Mouse (Mus musculus) liver, embryonic 14.5 days (tissue): ENCODE measurements around the gene Ret. TPM values are rescaled to one million over a fixed set of nuclear protein-coding genes. Genes with fewer than 3 reads are reported as not detected.

ENCODE experiments used
- ATAC-seq: fragments of 200-750 bp; cut with Nextera tagmentation; 2 replicates; pipeline ENCODE4 v1.8.0; 2017; ENCODE audit warnings: moderate number of reproducible peaks, mild to moderate bottlenecking, moderate library complexity; ENCODE audit not compliant: insufficient read depth
- DNase-seq, 3 experiments: peaks; one replicate each; pipeline ENCODE4 v3.0.0-alpha.2; 2012 to 2013; ENCODE audit warnings: low read depth in 3 of 3, low spot score in 3 of 3
- H3K27ac ChIP-seq: fragments of 300-500 bp; sonication (generic); 2 replicates; pipeline ENCODE4 v1.5.1; 2014; ENCODE audit warnings: moderate library complexity, mild to moderate bottlenecking, control low read depth, inconsistent platforms
- H3K27me3 ChIP-seq: fragments of 300-500 bp; sonication (generic); 2 replicates; pipeline ENCODE4 v1.6.1; 2014; ENCODE audit warnings: mild to moderate bottlenecking, low read length, moderate library complexity; ENCODE audit not compliant: control insufficient read depth, insufficient read depth
- H3K36me3 ChIP-seq: fragments of 300-500 bp; sonication (generic); replicated peaks from 2 replicates; pipeline ENCODE4 v1.6.1; 2014; ENCODE audit warnings: low read depth; ENCODE audit not compliant: control insufficient read depth, insufficient read depth
- H3K4me1 ChIP-seq, 2 experiments: fragments of 200-500 bp in 1 of 2; fragments of 300-500 bp in 1 of 2; sonication (generic) in 1 of 2; replicated peaks; 2 replicates each; pipeline ENCODE4 v1.6.1; 2012 to 2014; ENCODE audit warnings: antibody characterized with exemption in 1 of 2, inconsistent platforms in 1 of 2, low read length in 1 of 2; ENCODE audit not compliant: control insufficient read depth in 2 of 2, insufficient read depth in 2 of 2
- H3K4me2 ChIP-seq: fragments of 300-500 bp; sonication (generic); 2 replicates; pipeline ENCODE4 v1.6.1; 2014; ENCODE audit warnings: low read depth, mild to moderate bottlenecking, control low read depth, moderate library complexity
- H3K4me3 ChIP-seq, 2 experiments: fragments of 200-500 bp in 1 of 2; fragments of 300-500 bp in 1 of 2; sonication (generic) in 1 of 2; 2 replicates each; pipeline ENCODE4 v1.5.1; 2012 to 2014; ENCODE audit warnings: low read depth in 2 of 2, low read length in 2 of 2, mild to moderate bottlenecking in 2 of 2, control low read depth in 1 of 2, inconsistent platforms in 1 of 2, moderate library complexity in 1 of 2; ENCODE audit not compliant: insufficient read depth in 1 of 2
- H3K9ac ChIP-seq: fragments of 300-500 bp; sonication (generic); replicated peaks from 2 replicates; pipeline ENCODE4 v1.6.1; 2014; ENCODE audit warnings: mild to moderate bottlenecking, control low read depth, moderate library complexity
- H3K9me3 ChIP-seq: fragments of 300-500 bp; sonication (generic); 2 replicates; pipeline ENCODE4 v1.6.1; 2016; ENCODE audit warnings: low read length, mixed read lengths; ENCODE audit not compliant: control insufficient read depth
- CTCF ChIP-seq: IDR thresholded peaks from 2 replicates; pipeline ENCODE4 v1.5.1; 2016; ENCODE audit warnings: antibody characterized with exemption, low read depth, control low read depth
- EP300 ChIP-seq: IDR thresholded peaks from 2 replicates; pipeline ENCODE4 v1.6.1; 2016; ENCODE audit warnings: antibody characterized with exemption, low read depth
- whole genome bisulfite sequencing: fragments of 180-500 bp; shearing (Covaris S2); extraction: QIAGEN DNeasy Blood & Tissue Kit; methylation state at CpG from one replicate; pipeline ENCODE4 v1.1.7; 2014; ENCODE audit not compliant: insufficient replicate concordance; 5-methylcytosine and 5-hydroxymethylcytosine counted together
- polyA plus RNA-seq, 2 experiments: library from polyadenylated mRNA; depleted of rRNA in 1 of 2; stranded (reverse) in 1 of 2; unstranded in 1 of 2; fragments of >200 nt; fragmentation: Nextera tagmentation in 1 of 2; extraction: Ambion mirVana in 1 of 2; gene quantifications; 2 replicates each; pipeline versions ENCODE4 v1.2.1 to v1.2.3; 2012 to 2014

Ret gene
- polyA plus RNA-seq, 2 experiments = 0.02 TPM; not detected in 1

DNA sequence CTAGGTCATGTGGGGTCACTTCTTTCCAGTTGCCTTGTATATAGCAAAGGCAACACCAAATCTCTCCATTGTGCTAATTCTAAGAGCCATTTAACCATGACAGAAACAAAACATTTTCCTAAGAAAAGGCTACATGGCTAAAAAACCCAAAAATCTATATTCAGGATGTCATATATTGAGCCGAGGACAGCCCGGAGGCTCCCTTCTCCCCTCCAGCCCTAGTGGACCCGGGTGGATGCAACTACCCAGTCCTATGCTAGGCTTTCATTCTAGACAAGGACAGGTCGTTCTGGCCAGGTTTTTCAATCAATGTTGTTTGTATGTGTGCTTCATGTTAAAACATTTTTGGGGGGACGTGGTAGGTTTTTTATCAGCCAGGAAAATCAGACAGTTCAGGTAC, 44.4 kb downstream of the Ret start:
- no peak for DNase-seq
- 67% methylated on average over 5 of the region's 5 CpGs for WGBS

DNA sequence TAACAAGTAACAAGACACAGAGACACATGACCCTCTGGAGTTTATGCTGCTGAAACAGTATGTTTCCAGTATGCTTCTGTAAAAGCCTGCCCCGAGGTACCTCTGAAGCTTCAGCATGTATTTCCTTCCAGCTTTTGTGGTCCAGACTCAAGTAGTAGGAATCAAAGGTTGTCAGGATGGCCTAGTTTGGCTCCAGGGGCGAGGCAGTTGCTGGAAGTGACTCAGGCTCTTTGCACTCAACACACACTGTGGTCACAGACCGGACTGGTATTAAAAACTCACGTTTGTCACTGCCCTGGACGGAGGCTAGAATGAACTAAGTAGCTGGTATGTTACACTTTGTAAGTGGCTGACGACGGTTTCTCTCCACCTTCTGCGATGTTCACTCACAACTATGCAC, 46.5 kb downstream of the Ret start:
- no peak overlapping the region for H3K27ac ChIP-seq
- DNase-seq (no peak), ATAC-seq (no peak)
- H3K4me2 ChIP-seq = no peak overlapping the region
- H3K36me3 ChIP-seq = no peaks in the 10 kb centered on the region
- H3K4me3 ChIP-seq = no peak overlapping the region
- H3K9ac ChIP-seq = no peak overlapping the region
- no peaks in the 10 kb centered on the region for H3K9me3 ChIP-seq
- no peaks in the 10 kb centered on the region for H3K4me1 ChIP-seq
- H3K27me3 ChIP-seq = no peaks in the 10 kb centered on the region
- TF ChIP-seq CTCF = no peak
- no peak for TF ChIP-seq EP300
- WGBS = 51% methylated on average over 8 of the region's 8 CpGs

More for the DNA sequence above, 44.4 kb downstream of the Ret start:
- H3K36me3 ChIP-seq = no peaks in the 10 kb centered on the region
- H3K27ac ChIP-seq = no peak overlapping the region
- H3K4me2 ChIP-seq = no peak overlapping the region
- H3K4me1 ChIP-seq = no peaks in the 10 kb centered on the region
- no peak overlapping the region for H3K4me3 ChIP-seq
- TF ChIP-seq EP300 (no peak), CTCF (no peak)
- H3K27me3 ChIP-seq = no peaks in the 10 kb centered on the region
- H3K9me3 ChIP-seq = no peaks in the 10 kb centered on the region
- H3K9ac ChIP-seq = no peak overlapping the region
- no peak for ATAC-seq

DNA sequence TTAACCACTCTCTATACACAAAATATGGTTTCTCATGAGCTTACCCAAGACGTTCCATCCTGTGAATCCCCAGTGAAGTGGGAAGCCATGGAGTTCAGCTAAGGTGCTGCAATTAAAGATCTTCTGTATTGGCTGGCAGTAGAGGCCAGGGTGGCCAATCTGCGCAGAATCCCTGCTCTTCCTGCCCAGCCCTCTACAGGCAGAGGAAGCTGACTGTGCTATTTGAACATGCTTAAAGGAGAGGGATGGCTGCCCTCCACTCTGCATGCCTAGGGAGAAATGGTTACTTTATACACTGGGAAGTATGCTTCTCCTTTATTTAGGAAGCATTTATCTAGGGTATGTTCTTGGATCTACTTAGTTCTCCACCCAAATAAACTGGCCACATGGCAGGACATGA, 47.0 kb downstream of the Ret start:
- WGBS = 60% methylated on average over 2 of the region's 2 CpGs

DNA sequence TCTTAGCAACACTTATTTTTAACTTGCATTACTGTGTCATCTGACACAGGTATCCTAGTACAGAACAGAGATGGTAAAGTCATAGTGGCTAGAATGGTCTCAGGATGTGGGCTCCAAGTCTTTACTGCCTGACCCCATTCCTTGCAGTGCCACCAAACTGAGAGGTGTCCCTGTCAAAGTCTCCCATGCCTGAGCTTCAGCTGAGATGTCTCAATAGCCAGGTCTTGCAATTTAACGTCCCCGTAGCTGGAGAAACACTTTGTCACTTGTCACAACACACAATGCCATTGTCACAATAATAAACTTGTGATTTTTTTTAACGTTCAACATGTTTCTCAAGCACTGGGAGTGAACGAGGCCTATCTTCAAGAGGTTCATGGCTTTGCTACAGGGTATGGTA, 47.4 kb downstream of the Ret start:
- ATAC-seq (no peak), DNase-seq (no peak)
- H3K9ac ChIP-seq = no peak overlapping the region
- no peaks in the 10 kb centered on the region for H3K27me3 ChIP-seq
- TF ChIP-seq CTCF (no peak), EP300 (no peak)
- H3K4me2 ChIP-seq = no peak overlapping the region
- no peaks in the 10 kb centered on the region for H3K9me3 ChIP-seq
- H3K27ac ChIP-seq = no peak overlapping the region
- no peaks in the 10 kb centered on the region for H3K4me1 ChIP-seq
- 63% methylated on average over 4 of the region's 4 CpGs for WGBS
- no peaks in the 10 kb centered on the region for H3K36me3 ChIP-seq
- H3K4me3 ChIP-seq = no peak overlapping the region

More for the DNA sequence above, 47.0 kb downstream of the Ret start:
- no peak for TF ChIP-seq CTCF
- TF ChIP-seq EP300 = no peak
- H3K4me2 ChIP-seq = no peak overlapping the region
- no peak overlapping the region for H3K4me3 ChIP-seq
- H3K27me3 ChIP-seq = no peaks in the 10 kb centered on the region
- no peaks in the 10 kb centered on the region for H3K9me3 ChIP-seq
- no peaks in the 10 kb centered on the region for H3K36me3 ChIP-seq
- ATAC-seq (no peak), DNase-seq (no peak)
- H3K27ac ChIP-seq = no peak overlapping the region
- H3K4me1 ChIP-seq = no peaks in the 10 kb centered on the region
- H3K9ac ChIP-seq = no peak overlapping the region

DNA sequence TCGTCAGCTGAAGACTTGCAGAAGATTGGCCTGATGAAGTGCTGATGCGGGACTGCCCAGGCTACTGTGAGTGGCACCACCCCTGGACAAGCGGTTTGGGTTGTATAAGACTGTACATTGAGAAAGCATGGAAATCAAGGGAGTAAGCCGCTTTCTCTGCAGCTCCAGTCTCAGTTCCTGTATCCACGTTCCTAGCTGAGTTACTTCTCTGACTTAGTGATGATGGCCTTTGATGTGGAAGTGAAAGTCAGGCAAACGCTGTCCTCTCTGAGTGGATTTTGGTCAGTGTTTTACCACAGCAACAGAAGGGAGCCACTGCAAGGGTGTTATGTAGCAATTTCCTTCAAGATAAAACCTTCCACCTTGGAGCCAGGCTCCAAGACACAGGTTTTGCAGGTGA, 56.6 kb downstream of the Ret start:
- Histone ChIP-seq H3K9me3 (no peaks in the 10 kb centered on the region), H3K36me3 (no peaks in the 10 kb centered on the region), H3K4me2 (no peak overlapping the region), H3K4me1 (peaks cover 5 to 11% of the 10 kb centered on the region in 2 experiments), H3K9ac (no peak overlapping the region), H3K27me3 (no peaks in the 10 kb centered on the region), H3K4me3 (no peak overlapping the region), H3K27ac (no peak overlapping the region)
- ATAC-seq = no peak
- 66% methylated on average over 6 of the region's 6 CpGs for WGBS
- no peak for DNase-seq
- TF ChIP-seq CTCF (no peak), EP300 (no peak)
